Mouse (Mus musculus) midbrain, embryonic 14.5 days (tissue): ENCODE data around the gene Disp3. TPM values are rescaled to one million over a fixed set of nuclear protein-coding genes. Genes with fewer than 3 reads are reported as not detected.

Experiments
- ATAC-seq: fragments of 200-750 bp; cut with Nextera tagmentation; 2 replicates; pipeline ENCODE4 v1.8.0; 2017; ENCODE audit warnings: moderate number of reproducible peaks, moderate library complexity; ENCODE audit not compliant: low FRiP score, low TSS enrichment
- DNase-seq: peaks from one replicate; pipeline ENCODE4 v3.0.0-alpha.2; 2015
- H3K27ac ChIP-seq: fragments of 300-500 bp; sonication (generic); replicated peaks from 2 replicates; pipeline ENCODE4 v1.5.1; 2014; ENCODE audit warnings: mild to moderate bottlenecking, low read depth, low read length, moderate library complexity
- H3K27me3 ChIP-seq: fragments of 300-500 bp; sonication (generic); 2 replicates; pipeline ENCODE4 v1.6.1; 2014; ENCODE audit warnings: low read length, control low read depth, mixed read lengths; ENCODE audit not compliant: control insufficient read depth, insufficient read depth
- H3K36me3 ChIP-seq: fragments of 300-500 bp; sonication (generic); 2 replicates; pipeline ENCODE4 v1.6.1; 2014; ENCODE audit warnings: low read length, control low read depth; ENCODE audit not compliant: control insufficient read depth, insufficient read depth
- H3K4me1 ChIP-seq: fragments of 300-500 bp; sonication (generic); 2 replicates; pipeline ENCODE4 v1.6.1; 2014; ENCODE audit warnings: mild to moderate bottlenecking, antibody characterized with exemption, low read length, control low read depth; ENCODE audit not compliant: control insufficient read depth, insufficient read depth
- H3K4me2 ChIP-seq: fragments of 300-500 bp; sonication (generic); 2 replicates; pipeline ENCODE4 v1.6.1; 2014; ENCODE audit warnings: mild to moderate bottlenecking, low read length, moderate library complexity
- H3K4me3 ChIP-seq: fragments of 300-500 bp; sonication (generic); replicated peaks from 2 replicates; pipeline ENCODE4 v1.5.1; 2014; ENCODE audit warnings: low read depth, low read length
- H3K9ac ChIP-seq: fragments of 300-500 bp; sonication (generic); replicated peaks from 2 replicates; pipeline ENCODE4 v1.6.1; 2014; ENCODE audit warnings: mild to moderate bottlenecking, low read length, moderate library complexity
- H3K9me3 ChIP-seq: fragments of 300-500 bp; sonication (generic); 2 replicates; pipeline ENCODE4 v1.6.1; 2016; ENCODE audit warnings: low read length, control low read depth, mixed read lengths; ENCODE audit not compliant: control insufficient read depth
- WGBS: fragments of 180-500 bp; shearing (Covaris S2); extraction: QIAGEN DNeasy Blood & Tissue Kit; methylation state at CpG from one replicate; pipeline ENCODE4 v1.1.7; 2014; 5-methylcytosine and 5-hydroxymethylcytosine counted together
- polyA plus RNA-seq: library from polyadenylated mRNA; unstranded; fragments of >200 nt; fragmentation: Nextera tagmentation; extraction: Ambion mirVana; gene quantifications from 2 replicates; pipeline ENCODE4 v1.2.1, GENCODE M21; 2014

The Disp3 gene
- polyA plus RNA-seq, 1 experiment from 2014 or later, result 11.8 TPM

DNA sequence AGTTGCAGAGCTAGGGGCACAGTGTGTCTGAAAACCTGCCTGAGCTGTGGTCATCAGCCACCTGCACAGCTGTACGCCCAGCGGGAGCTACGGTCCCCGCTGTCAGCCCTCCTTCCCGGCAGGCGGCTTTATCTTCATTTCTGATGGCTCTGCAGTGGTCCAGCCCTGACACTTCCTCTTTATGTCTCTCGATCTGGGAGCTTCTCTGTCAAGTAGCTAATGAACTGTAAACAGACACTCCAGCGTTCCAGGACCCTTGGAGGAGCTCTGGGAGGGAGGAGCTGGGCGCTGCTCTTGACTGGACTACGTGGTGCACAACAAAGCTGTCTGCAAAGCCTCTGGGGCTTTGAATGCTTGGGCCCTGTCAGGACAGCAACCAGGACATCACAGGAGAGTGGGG lies 67.1 kb downstream of the Disp3 start:
- Histone ChIP-seq H3K9ac (no peak overlapping the region), H3K4me3 (no peak overlapping the region), H3K9me3 (no peaks in the 10 kb centered on the region), H3K27ac (no peak overlapping the region), H3K4me1 (peaks cover 14% of the 10 kb centered on the region), H3K36me3 (no peaks in the 10 kb centered on the region), H3K27me3 (peaks cover 10% of the 10 kb centered on the region; the same call in 1 of the 2 replicates), H3K4me2 (no peak overlapping the region)
- 12% methylated on average over 10 of the region's 10 CpGs for WGBS
- DNase-seq, result peak; percentile 24
- ATAC-seq, result no peak

DNA sequence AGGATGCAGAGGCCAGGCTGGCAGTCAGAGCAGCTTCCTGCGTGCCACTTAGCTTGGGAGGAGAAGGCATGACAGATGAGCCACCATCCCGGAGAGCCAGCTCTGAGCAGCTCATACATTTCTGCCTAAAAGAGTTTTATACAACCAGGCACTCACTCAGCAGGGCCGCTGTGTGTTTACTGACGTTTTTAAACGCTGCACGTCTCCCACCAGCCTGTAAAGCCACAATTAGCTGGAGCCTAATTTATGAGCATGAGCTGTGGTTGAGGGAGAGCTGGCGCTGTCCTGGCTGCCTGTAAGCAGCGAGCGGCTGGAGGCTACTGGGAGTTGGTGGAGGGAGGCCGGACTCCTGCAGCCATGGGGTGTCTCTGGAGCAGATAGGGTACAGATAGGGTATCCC lies 69.5 kb downstream of the Disp3 start:
- peaks cover 10% of the 10 kb centered on the region; the same call in 1 of the 2 replicates for H3K27me3 ChIP-seq
- no peak overlapping the region for H3K9ac ChIP-seq
- H3K36me3 ChIP-seq, result no peaks in the 10 kb centered on the region
- H3K27ac ChIP-seq, result no peak overlapping the region
- no peaks in the 10 kb centered on the region for H3K9me3 ChIP-seq
- ATAC-seq, result no peak
- 38% methylated on average over 10 of the region's 10 CpGs for whole genome bisulfite sequencing
- no peak overlapping the region for H3K4me2 ChIP-seq
- H3K4me1 ChIP-seq, result peaks cover 28% of the 10 kb centered on the region
- peak; percentile 27 for DNase-seq
- no peak overlapping the region for H3K4me3 ChIP-seq

DNA sequence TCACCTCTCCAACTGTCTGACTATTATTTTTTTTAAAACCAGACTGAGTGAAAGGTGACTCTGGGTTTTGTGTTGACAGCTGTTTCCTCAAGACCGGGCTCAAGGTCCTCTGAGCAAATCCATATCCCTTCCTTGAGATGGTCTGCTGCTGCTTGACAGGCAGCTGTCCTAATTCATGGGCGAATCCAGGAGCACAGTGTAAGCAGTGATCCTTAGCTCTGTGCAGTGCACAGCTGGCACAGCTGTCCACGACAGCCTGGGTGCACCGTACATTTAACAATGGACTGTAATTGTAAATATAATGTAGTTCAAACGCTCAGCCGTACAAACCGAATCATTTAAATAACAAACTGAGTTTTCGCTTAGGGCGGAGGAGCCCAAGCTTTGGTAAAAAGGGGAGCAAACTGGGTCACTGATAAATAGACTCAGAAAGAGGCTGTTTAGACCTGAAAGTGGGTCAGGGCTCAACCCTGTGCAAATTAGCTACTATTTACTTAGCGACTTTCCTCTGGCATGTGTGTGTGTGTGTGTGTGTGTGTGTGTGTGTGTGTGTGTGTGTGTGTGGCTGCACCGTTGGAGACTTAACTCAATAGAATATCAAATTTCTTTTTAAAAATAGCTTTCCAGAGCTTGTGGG lies 72.4 kb downstream of the Disp3 start:
- Histone ChIP-seq H3K27ac (peak overlapping the region; percentile 37; the same call in 1 of the 2 replicates), H3K36me3 (no peaks in the 10 kb centered on the region), H3K4me2 (no peak overlapping the region), H3K9ac (no peak overlapping the region), H3K4me1 (peaks cover 23% of the 10 kb centered on the region), H3K4me3 (no peak overlapping the region), H3K27me3 (0 out of 2 replicates have a peak, but pooled peaks cover 3% of the 10 kb centered on the region), H3K9me3 (no peaks in the 10 kb centered on the region)
- ATAC-seq (no peak), DNase-seq (no peak)
- WGBS, result 49% methylated on average over 11 of the region's 11 CpGs

DNA sequence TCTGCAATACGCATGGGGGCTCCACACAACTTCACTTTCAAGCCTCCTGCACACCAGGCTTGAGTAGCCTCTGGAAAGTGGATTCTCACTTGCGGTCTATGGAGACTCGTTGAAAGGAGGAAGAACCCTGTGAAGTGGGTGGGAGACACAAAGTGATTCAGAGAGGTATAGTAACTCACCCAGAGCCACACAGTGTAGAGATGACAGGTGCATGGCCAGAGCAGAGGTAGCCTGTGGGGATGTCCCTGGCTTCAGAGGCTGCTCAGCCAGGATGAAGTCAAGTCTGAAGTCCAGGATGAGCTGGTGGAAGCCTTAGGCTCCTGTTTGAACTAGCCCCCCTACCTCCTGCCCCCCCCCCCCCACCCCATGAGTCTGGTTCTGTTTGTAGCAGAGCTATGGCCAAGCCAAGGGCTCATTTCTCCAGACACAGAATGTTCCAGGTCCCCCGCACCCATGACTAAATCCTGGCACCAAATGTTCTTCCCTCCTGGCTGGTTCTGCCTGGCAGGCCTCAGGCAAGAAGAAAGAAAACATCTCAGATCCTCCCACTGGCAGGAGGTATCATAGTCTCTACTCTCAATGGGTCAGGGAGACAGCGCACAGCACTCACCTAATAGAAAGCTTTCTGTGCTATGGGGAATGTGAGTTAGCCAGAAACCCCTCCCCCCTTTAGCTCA lies 73.2 kb downstream of the Disp3 start:
- WGBS, result 51% methylated on average over 5 of the region's 5 CpGs
- H3K27ac ChIP-seq, result no peak overlapping the region

DNA sequence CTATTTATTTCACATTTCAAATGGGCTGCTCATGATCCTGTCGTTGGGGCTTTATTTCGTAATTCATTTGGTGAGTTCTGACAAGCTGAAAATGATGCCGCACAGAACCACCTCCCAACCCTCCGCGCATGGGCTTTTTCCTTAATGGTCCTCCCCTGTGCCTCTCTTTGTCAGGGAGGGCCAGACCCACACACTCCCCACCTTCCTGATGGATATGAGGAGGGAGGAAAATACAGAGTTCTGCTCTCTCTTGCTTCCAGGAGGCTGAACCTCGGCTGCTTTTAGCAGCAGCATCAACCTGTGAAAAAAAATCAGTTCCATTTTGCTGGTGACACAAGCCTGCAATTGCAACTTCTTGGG lies 82.9 kb downstream of the Disp3 start:
- ATAC-seq, result no peak
- no peak for DNase-seq
- Histone ChIP-seq H3K9me3 (no peaks in the 10 kb centered on the region), H3K27ac (0 out of 2 replicates have a peak overlapping the region, but pooled peaks have one; percentile 52), H3K4me2 (no peak overlapping the region), H3K4me3 (no peak overlapping the region), H3K36me3 (no peaks in the 10 kb centered on the region), H3K9ac (no peak overlapping the region), H3K4me1 (peaks cover 6% of the 10 kb centered on the region; the same call in 1 of the 2 replicates), H3K27me3 (no peaks in the 10 kb centered on the region)
- 39% methylated on average over 6 of the region's 6 CpGs for WGBS

More for the DNA sequence above, 73.2 kb downstream of the Disp3 start:
- no peaks in the 10 kb centered on the region for H3K9me3 ChIP-seq
- no peak overlapping the region for H3K9ac ChIP-seq
- no peaks in the 10 kb centered on the region for H3K36me3 ChIP-seq
- no peak for DNase-seq
- H3K27me3 ChIP-seq, result 0 out of 2 replicates have a peak, but pooled peaks cover 2% of the 10 kb centered on the region
- H3K4me1 ChIP-seq, result peaks cover 23% of the 10 kb centered on the region
- 0 out of 2 replicates have a peak, but pooled peaks have one; percentile 9 for ATAC-seq
- H3K4me3 ChIP-seq, result no peak overlapping the region
- H3K4me2 ChIP-seq, result no peak overlapping the region

DNA sequence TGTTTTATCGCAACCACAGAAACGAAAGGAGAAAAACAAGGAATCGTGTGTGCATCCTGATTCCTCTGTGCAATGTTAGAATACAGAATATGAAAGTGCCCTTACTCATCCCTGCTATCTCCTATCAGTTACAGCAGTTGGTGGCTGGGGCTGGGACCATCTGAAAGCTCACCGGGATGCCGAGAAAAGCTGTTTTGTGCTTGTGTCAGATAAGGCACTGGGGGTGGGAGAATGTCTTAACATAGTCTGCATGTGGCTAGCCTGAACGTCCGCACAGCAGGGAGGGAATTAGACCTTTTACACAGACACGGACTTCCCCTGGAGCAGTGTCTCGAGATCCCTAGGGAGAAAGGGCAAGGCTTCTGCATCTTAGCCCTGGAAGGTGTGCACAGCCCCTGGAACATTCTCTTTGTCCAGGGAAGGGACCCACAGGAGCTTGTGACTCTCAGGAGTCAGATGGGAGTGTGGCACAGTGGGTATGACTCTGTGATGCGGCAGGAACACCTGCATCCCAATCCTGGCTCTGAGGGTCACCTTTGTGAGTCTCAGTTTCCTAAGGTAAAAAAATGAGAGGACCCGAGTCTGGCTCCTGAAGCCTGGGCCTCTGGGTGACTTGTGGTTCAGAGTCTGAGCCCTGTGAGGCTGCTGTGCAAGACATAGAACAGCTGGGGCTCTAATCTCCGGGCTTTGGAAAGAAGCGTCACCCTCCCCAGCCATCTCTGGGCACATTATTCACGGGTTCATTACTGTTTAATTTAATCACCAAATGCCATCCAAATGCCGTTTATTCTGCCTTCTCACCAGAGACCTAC lies 83.5 kb downstream of the Disp3 start:
- no peaks in the 10 kb centered on the region for H3K36me3 ChIP-seq
- no peaks in the 10 kb centered on the region for H3K9me3 ChIP-seq
- ATAC-seq (no peak), DNase-seq (no peak)
- no peak overlapping the region for H3K4me2 ChIP-seq
- WGBS, result 39% methylated on average over 15 of the region's 15 CpGs
- no peak overlapping the region for H3K4me3 ChIP-seq
- no peak overlapping the region for H3K9ac ChIP-seq
- peak overlapping the region; percentile 52; the same call in 1 of the 2 replicates for H3K27ac ChIP-seq
- H3K4me1 ChIP-seq, result peaks cover 6% of the 10 kb centered on the region; the same call in 1 of the 2 replicates
- H3K27me3 ChIP-seq, result no peaks in the 10 kb centered on the region

DNA sequence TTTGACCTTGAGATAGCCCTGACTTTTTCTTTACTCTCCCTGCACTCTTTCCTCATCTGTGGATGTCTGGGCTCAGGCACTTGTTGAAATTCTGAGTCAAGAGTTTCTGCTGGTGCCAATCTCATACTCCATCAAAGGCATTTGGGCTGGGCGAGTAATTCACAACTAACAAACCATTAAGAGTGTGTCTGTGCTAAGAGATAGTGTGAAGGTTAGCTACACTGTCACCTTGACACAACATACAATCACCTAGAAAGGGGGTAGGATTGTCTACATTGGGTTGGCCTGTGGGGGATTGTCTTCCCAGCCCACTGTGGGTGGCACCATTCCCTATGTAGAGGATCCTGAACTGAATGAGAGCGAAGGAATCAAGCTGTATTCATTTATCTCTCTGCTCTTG lies 84.2 kb downstream of the Disp3 start:
- Histone ChIP-seq H3K4me3 (no peak overlapping the region), H3K36me3 (no peaks in the 10 kb centered on the region), H3K4me1 (peaks cover 13% of the 10 kb centered on the region), H3K27me3 (no peaks in the 10 kb centered on the region), H3K27ac (no peak overlapping the region), H3K9me3 (no peaks in the 10 kb centered on the region), H3K4me2 (no peak overlapping the region), H3K9ac (no peak overlapping the region)
- DNase-seq (no peak), ATAC-seq (no peak)
- WGBS, result 96% methylated on average over 2 of the region's 2 CpGs

DNA sequence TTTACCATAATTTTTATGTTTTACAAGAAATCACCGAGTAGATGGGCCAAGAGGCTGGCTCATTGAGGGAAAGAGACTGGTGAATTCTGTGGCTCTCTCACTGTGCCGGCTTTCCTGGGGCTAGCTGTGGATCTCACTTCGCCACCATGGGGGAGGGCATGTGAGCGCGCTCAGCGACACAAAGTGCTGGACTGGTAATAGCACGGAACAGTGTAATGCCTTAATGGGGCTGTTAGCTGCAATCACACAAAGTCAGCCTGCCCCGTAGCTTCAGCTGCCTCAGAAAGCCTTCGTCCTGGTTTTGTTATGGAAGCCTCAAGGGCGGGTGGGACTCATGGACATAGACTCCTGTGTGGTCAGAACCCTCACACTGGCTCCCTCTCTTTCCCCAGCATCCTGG lies 89.0 kb downstream of the Disp3 start:
- H3K27ac ChIP-seq, result no peak overlapping the region
- ATAC-seq, result no peak
- no peaks in the 10 kb centered on the region for H3K27me3 ChIP-seq
- H3K9me3 ChIP-seq, result no peaks in the 10 kb centered on the region
- WGBS, result 35% methylated on average over 10 of the region's 10 CpGs
- H3K4me1 ChIP-seq, result peaks cover 14% of the 10 kb centered on the region; the same call in 1 of the 2 replicates
- H3K36me3 ChIP-seq, result no peaks in the 10 kb centered on the region
- no peak overlapping the region for H3K9ac ChIP-seq
- H3K4me2 ChIP-seq, result no peak overlapping the region
- H3K4me3 ChIP-seq, result no peak overlapping the region
- DNase-seq, result no peak
